Mouse (Mus musculus): ENCODE data around the gene Clrn3. TPM values are rescaled to one million over a fixed set of nuclear protein-coding genes. Genes with fewer than 3 reads are reported as not detected.
"Not testable (repeated sequence)": the region's sequence is repeated elsewhere in the genome, so short reads cannot be mapped to it uniquely, and the experiment has no call there.

Clrn3 gene
- 13.8 and 41.7 TPM in 2 replicates for polyA plus RNA-seq (2012; rRNA removed)

- peaks cover 11% of the 10 kb centered on the region for H3K4me1 ChIP-seq (ENCODE audit: control insufficient read depth, insufficient read depth, insufficient read length, low read length)
- peaks cover 3% of the 10 kb centered on the region; the same call in 1 of the 2 replicates for H3K36me3 ChIP-seq (ENCODE audit: control insufficient read depth, insufficient read depth, low read length)
- WGBS, result 32% methylated on average over 7 of the region's 7 CpGs
- peak within 1 kb of the TSS; percentile 99 for H3K27ac ChIP-seq (ENCODE audit: insufficient read depth, low read depth, low read length)
- peak within 1 kb of the TSS; percentile 56 for H3K4me3 ChIP-seq (ENCODE audit: low read depth, low read length)
- TF ChIP-seq CTCF (IDR thresholded peaks at IDR 0.05; ENCODE audit: extremely low read depth, insufficient read length, insufficient replicate concordance, low read depth, low read length) (no peak), POLR2A (IDR thresholded peaks at IDR 0.05; ENCODE audit: low read depth, low read length) (no peak)
- H3K27me3 ChIP-seq (ENCODE audit: control insufficient read depth, insufficient read depth, low read length), result no peaks in the 10 kb centered on the region
These were observed at the start of gene Clrn3 for GRCm38 (mm10) chr7:135528515-135528914. Clrn3 (minus strand) TSS chr7:135528654.

- WGBS, result 86% methylated on average over 3 of the region's 3 CpGs
- Histone ChIP-seq H3K36me3 (ENCODE audit: control insufficient read depth, insufficient read depth, low read length) (no peaks in the 10 kb centered on the region), H3K27ac (ENCODE audit: insufficient read depth, low read depth, low read length) (no peak overlapping the region), H3K4me3 (ENCODE audit: low read depth, low read length) (no peak overlapping the region), H3K4me1 (ENCODE audit: control insufficient read depth, insufficient read depth, insufficient read length, low read length) (no peaks in the 10 kb centered on the region), H3K27me3 (ENCODE audit: control insufficient read depth, insufficient read depth, low read length) (no peaks in the 10 kb centered on the region)
- no peak for TF ChIP-seq CTCF (IDR thresholded peaks at IDR 0.05; ENCODE audit: extremely low read depth, insufficient read length, insufficient replicate concordance, low read depth, low read length)
- no peak for TF ChIP-seq POLR2A (IDR thresholded peaks at IDR 0.05; ENCODE audit: low read depth, low read length)
These were observed 47.9 kb upstream of the Clrn3 start for GRCm38 (mm10) chr7:135576329-135576728.

- H3K27me3 ChIP-seq (ENCODE audit: control insufficient read depth, insufficient read depth, low read length); H3K4me3 ChIP-seq (ENCODE audit: low read depth, low read length); H3K4me1 ChIP-seq (ENCODE audit: control insufficient read depth, insufficient read depth, insufficient read length, low read length); H3K36me3 ChIP-seq (ENCODE audit: control insufficient read depth, insufficient read depth, low read length); H3K27ac ChIP-seq (ENCODE audit: insufficient read depth, low read depth, low read length): not testable (repeated sequence)
- WGBS, result 69% methylated on average over 7 of the region's 7 CpGs
These were observed 47.0 kb upstream of the Clrn3 start for GRCm38 (mm10) chr7:135575319-135576069.

GRCm38 (mm10) chr7:135571951-135572559 lies 43.6 kb upstream of the Clrn3 start:
- TF ChIP-seq CTCF (IDR thresholded peaks at IDR 0.05; ENCODE audit: extremely low read depth, insufficient read length, insufficient replicate concordance, low read depth, low read length) (no peak), POLR2A (IDR thresholded peaks at IDR 0.05; ENCODE audit: low read depth, low read length) (no peak)
- no peaks in the 10 kb centered on the region for H3K4me1 ChIP-seq (ENCODE audit: control insufficient read depth, insufficient read depth, insufficient read length, low read length)

GRCm38 (mm10) chr7:135571392-135571791 lies 42.9 kb upstream of the Clrn3 start:
- Histone ChIP-seq H3K4me1 (ENCODE audit: control insufficient read depth, insufficient read depth, insufficient read length, low read length) (no peaks in the 10 kb centered on the region), H3K27me3 (ENCODE audit: control insufficient read depth, insufficient read depth, low read length) (no peaks in the 10 kb centered on the region), H3K4me3 (ENCODE audit: low read depth, low read length) (no peak overlapping the region), H3K27ac (ENCODE audit: insufficient read depth, low read depth, low read length) (no peak overlapping the region), H3K36me3 (ENCODE audit: control insufficient read depth, insufficient read depth, low read length) (no peaks in the 10 kb centered on the region)
- TF ChIP-seq CTCF (IDR thresholded peaks at IDR 0.05; ENCODE audit: extremely low read depth, insufficient read length, insufficient replicate concordance, low read depth, low read length) (no peak), POLR2A (IDR thresholded peaks at IDR 0.05; ENCODE audit: low read depth, low read length) (no peak)

More at GRCm38 (mm10) chr7:135571951-135572559, 43.6 kb upstream of the Clrn3 start:
- WGBS, result 43% methylated on average over 10 of the region's 10 CpGs
- Histone ChIP-seq H3K27me3 (ENCODE audit: control insufficient read depth, insufficient read depth, low read length) (no peaks in the 10 kb centered on the region), H3K4me3 (ENCODE audit: low read depth, low read length) (no peak overlapping the region), H3K36me3 (ENCODE audit: control insufficient read depth, insufficient read depth, low read length) (no peaks in the 10 kb centered on the region), H3K27ac (ENCODE audit: insufficient read depth, low read depth, low read length) (no peak overlapping the region)

- Histone ChIP-seq H3K36me3 (ENCODE audit: control insufficient read depth, insufficient read depth, low read length) (no peaks in the 10 kb centered on the region), H3K27me3 (ENCODE audit: control insufficient read depth, insufficient read depth, low read length) (no peaks in the 10 kb centered on the region), H3K4me3 (ENCODE audit: low read depth, low read length) (no peak overlapping the region), H3K27ac (ENCODE audit: insufficient read depth, low read depth, low read length) (no peak overlapping the region), H3K4me1 (ENCODE audit: control insufficient read depth, insufficient read depth, insufficient read length, low read length) (no peaks in the 10 kb centered on the region)
- WGBS, result 83% methylated on average over 2 of the region's 2 CpGs
- TF ChIP-seq CTCF (IDR thresholded peaks at IDR 0.05; ENCODE audit: extremely low read depth, insufficient read length, insufficient replicate concordance, low read depth, low read length) (no peak), POLR2A (IDR thresholded peaks at IDR 0.05; ENCODE audit: low read depth, low read length) (no peak)
These were observed 40.1 kb upstream of the Clrn3 start for GRCm38 (mm10) chr7:135568550-135568949.

GRCm38 (mm10) chr7:135567582-135567981 lies 39.1 kb upstream of the Clrn3 start:
- WGBS, result 84% methylated on average over 1 of the region's 1 CpGs
- Histone ChIP-seq H3K4me3 (ENCODE audit: low read depth, low read length) (no peak overlapping the region), H3K4me1 (ENCODE audit: control insufficient read depth, insufficient read depth, insufficient read length, low read length) (no peaks in the 10 kb centered on the region), H3K27me3 (ENCODE audit: control insufficient read depth, insufficient read depth, low read length) (no peaks in the 10 kb centered on the region), H3K36me3 (ENCODE audit: control insufficient read depth, insufficient read depth, low read length) (no peaks in the 10 kb centered on the region), H3K27ac (ENCODE audit: insufficient read depth, low read depth, low read length) (no peak overlapping the region)
- TF ChIP-seq CTCF (IDR thresholded peaks at IDR 0.05; ENCODE audit: extremely low read depth, insufficient read length, insufficient replicate concordance, low read depth, low read length) (no peak), POLR2A (IDR thresholded peaks at IDR 0.05; ENCODE audit: low read depth, low read length) (no peak)

Measured in small intestine, adult 2 months (tissue).